9 mouse cellular contexts compared by ENCODE assay signal in genomic region chr2:146633329-146634070, GRCm38 (mm10).
DNase-seq lines count a peak whose midpoint lies in the region; ATAC-seq and TF ChIP-seq lines count a peak whose summit lies in the region.
"Had no signal": no experiment of that assay in that cellular context is flagged by ENCODE, and none has a peak within 500 bp of the region (broad histone marks: within the 10 kb centered on the region; RNA-seq: fewer than 3 reads in every experiment).

No protein-coding gene starts in this region.

- peak; percentile 66 for DNase-seq in urinary bladder, postnatal 14 days (ENCODE audit: low spot score)
- no peak for DNase-seq in urinary bladder, postnatal 10 days (ENCODE audit: low spot score)
- DNase-seq in cerebellum, postnatal 25 days, result peak; percentile 50 to 77
- peak; percentile 42 for DNase-seq in gastrocnemius, adult 18-20 months (ENCODE audit: low spot score)
- DNase-seq in kidney, adult 8-10 months, result peak; percentile 31 to 68
- DNase-seq in limb, embryonic 11.5 days (ENCODE audit: low spot score), result peak; percentile 84
- peak; percentile 90 for DNase-seq in midbrain, postnatal 0 days (ENCODE audit: low spot score)

- peak; percentile 71; the same call in 1 of the 2 replicates for ATAC-seq in limb, embryonic 11.5 days (ENCODE audit: insufficient number of reproducible peaks, low FRiP score, low TSS enrichment, low read depth)
- peak; percentile 72 for ATAC-seq in midbrain, postnatal 0 days (ENCODE audit: low FRiP score)

- no peak for TF ChIP-seq POLR2A in testis, adult 2 months (IDR thresholded peaks at IDR 0.05; ENCODE audit: control insufficient read depth, low read depth, low read length)

- no peaks in the 10 kb centered on the region for H3K9me3 ChIP-seq in limb, embryonic 11.5 days (ENCODE audit: control insufficient read depth, low read length)
- no peaks in the 10 kb centered on the region for H3K9me3 ChIP-seq in midbrain, postnatal 0 days (ENCODE audit: low read length)
- H3K9me3 ChIP-seq: embryonic facial prominence, embryonic 15.5 days had no signal

- H3K4me1 ChIP-seq in limb, embryonic 11.5 days (ENCODE audit: control insufficient read depth, insufficient read depth, low read length), result no peaks in the 10 kb centered on the region
- H3K4me1 ChIP-seq in midbrain, postnatal 0 days (ENCODE audit: insufficient read depth, low read length), result no peaks in the 10 kb centered on the region
- no peaks in the 10 kb centered on the region for H3K4me1 ChIP-seq in testis, adult 2 months (ENCODE audit: control insufficient read depth, insufficient read depth, low read length)
- H3K4me1 ChIP-seq: embryonic facial prominence, embryonic 15.5 days had no signal

- H3K4me2 ChIP-seq in limb, embryonic 11.5 days (ENCODE audit: low read depth, severe bottlenecking), result no peak overlapping the region
- H3K4me2 ChIP-seq in midbrain, postnatal 0 days (ENCODE audit: low read depth, low read length, poor library complexity, severe bottlenecking), result no peak overlapping the region
- H3K4me2 ChIP-seq: embryonic facial prominence, embryonic 15.5 days had no signal

- 51% methylated on average over 16 of the region's 16 CpGs for WGBS in limb, embryonic 11.5 days
- WGBS in midbrain, postnatal 0 days, result 49% methylated on average over 16 of the region's 16 CpGs

- H3K36me3 ChIP-seq in limb, embryonic 11.5 days (ENCODE audit: control insufficient read depth, insufficient read depth, low read length), result no peaks in the 10 kb centered on the region
- no peaks in the 10 kb centered on the region for H3K36me3 ChIP-seq in midbrain, postnatal 0 days (ENCODE audit: insufficient read depth, low read length)
- no peaks in the 10 kb centered on the region for H3K36me3 ChIP-seq in testis, adult 2 months (ENCODE audit: control insufficient read depth, insufficient read depth, low read length)
- H3K36me3 ChIP-seq: embryonic facial prominence, embryonic 15.5 days had no signal

- no peaks in the 10 kb centered on the region for H3K27me3 ChIP-seq in limb, embryonic 11.5 days (ENCODE audit: control insufficient read depth, insufficient read depth, low read length)
- H3K27me3 ChIP-seq in midbrain, postnatal 0 days (ENCODE audit: insufficient read depth, low read length), result peaks cover 2% of the 10 kb centered on the region; the same call in 1 of the 2 replicates
- H3K27me3 ChIP-seq in testis, adult 2 months (ENCODE audit: control insufficient read depth, insufficient read depth, low read length), result no peaks in the 10 kb centered on the region

- no peak overlapping the region for H3K9ac ChIP-seq in limb, embryonic 11.5 days (ENCODE audit: low read length)
- no peak overlapping the region for H3K9ac ChIP-seq in midbrain, postnatal 0 days (replicated peaks; ENCODE audit: low read length, poor library complexity, severe bottlenecking)
- H3K9ac ChIP-seq: embryonic facial prominence, embryonic 15.5 days had no signal

- H3K4me3 ChIP-seq in limb, embryonic 11.5 days (ENCODE audit: low read depth, low read length), result no peak overlapping the region
- H3K4me3 ChIP-seq in midbrain, postnatal 0 days (ENCODE audit: low read depth, low read length), result no peak overlapping the region
- no peak overlapping the region for H3K4me3 ChIP-seq in testis, adult 2 months (ENCODE audit: control insufficient read depth, low read depth, low read length)
- H3K4me3 ChIP-seq: embryonic facial prominence, embryonic 15.5 days had no signal

- peak; percentile 84 for TF ChIP-seq CTCF in midbrain, postnatal 0 days (IDR thresholded peaks at IDR 0.05)
- TF ChIP-seq CTCF in testis, adult 2 months (IDR thresholded peaks at IDR 0.05; ENCODE audit: control insufficient read depth, insufficient read depth, insufficient replicate concordance, low read depth, low read length), result peak; percentile 26; the same call in 1 of the 2 replicates

- H3K27ac ChIP-seq in limb, embryonic 11.5 days (replicated peaks; ENCODE audit: low read depth, low read length), result no peak overlapping the region
- no peak overlapping the region for H3K27ac ChIP-seq in midbrain, postnatal 0 days (ENCODE audit: low read depth, low read length)
- H3K27ac ChIP-seq in testis, adult 2 months (ENCODE audit: control insufficient read depth, insufficient read depth, low read depth, low read length), result no peak overlapping the region
- H3K27ac ChIP-seq: embryonic facial prominence, embryonic 15.5 days had no signal
